Mouse (Mus musculus) hindbrain, embryonic 15.5 days (tissue): ENCODE measurements around the gene Pianp. TPM values are rescaled to one million over a fixed set of nuclear protein-coding genes. Genes with fewer than 3 reads are reported as not detected.

Source experiments
- ATAC-seq: fragments of 200-750 bp; cut with Nextera tagmentation; 2 replicates; pipeline ENCODE4 v1.8.0; 2017; ENCODE audit warnings: low read depth, moderate number of reproducible peaks, moderate TSS enrichment; ENCODE audit not compliant: low FRiP score
- H3K27ac ChIP-seq: fragments of 300-500 bp; sonication (generic); replicated peaks from 2 replicates; pipeline ENCODE4 v1.5.1; 2015; ENCODE audit warnings: mild to moderate bottlenecking, inconsistent platforms
- H3K27me3 ChIP-seq: fragments of 300-500 bp; sonication (generic); 2 replicates; pipeline ENCODE4 v1.6.1; 2015; ENCODE audit warnings: control low read depth, inconsistent platforms
- H3K36me3 ChIP-seq: fragments of 300-500 bp; sonication (generic); 2 replicates; pipeline ENCODE4 v1.6.1; 2015; ENCODE audit warnings: control low read depth, inconsistent platforms
- H3K4me1 ChIP-seq: fragments of 300-500 bp; sonication (generic); replicated peaks from 2 replicates; pipeline ENCODE4 v1.6.1; 2015; ENCODE audit warnings: control low read depth, inconsistent platforms
- H3K4me2 ChIP-seq: fragments of 300-500 bp; sonication (generic); 2 replicates; pipeline ENCODE4 v1.6.1; 2015; ENCODE audit warnings: moderate library complexity, mild to moderate bottlenecking, inconsistent platforms
- H3K4me3 ChIP-seq: fragments of 300-500 bp; sonication (generic); 2 replicates; pipeline ENCODE4 v1.5.1; 2015; ENCODE audit warnings: mild to moderate bottlenecking, inconsistent platforms
- H3K9ac ChIP-seq: fragments of 300-500 bp; sonication (generic); 2 replicates; pipeline ENCODE4 v1.6.1; 2015; ENCODE audit warnings: inconsistent platforms
- H3K9me3 ChIP-seq: fragments of 300-500 bp; sonication (generic); 2 replicates; pipeline ENCODE4 v1.6.1; 2016; ENCODE audit warnings: control low read depth, inconsistent platforms
- WGBS: fragments of 180-500 bp; shearing (Covaris S2); methylation state at CpG from one replicate; pipeline ENCODE4 v1.1.7; 2015; 5-methylcytosine and 5-hydroxymethylcytosine counted together
- polyA plus RNA-seq: library from polyadenylated mRNA; unstranded; fragments of >200 nt; fragmentation: Nextera tagmentation; extraction: Ambion mirVana; gene quantifications from 2 replicates; pipeline ENCODE4 v1.2.1, GENCODE M21; 2015

Pianp gene
- polyA plus RNA-seq, 1 experiment from 2014 or later, result 73.5 TPM

DNA sequence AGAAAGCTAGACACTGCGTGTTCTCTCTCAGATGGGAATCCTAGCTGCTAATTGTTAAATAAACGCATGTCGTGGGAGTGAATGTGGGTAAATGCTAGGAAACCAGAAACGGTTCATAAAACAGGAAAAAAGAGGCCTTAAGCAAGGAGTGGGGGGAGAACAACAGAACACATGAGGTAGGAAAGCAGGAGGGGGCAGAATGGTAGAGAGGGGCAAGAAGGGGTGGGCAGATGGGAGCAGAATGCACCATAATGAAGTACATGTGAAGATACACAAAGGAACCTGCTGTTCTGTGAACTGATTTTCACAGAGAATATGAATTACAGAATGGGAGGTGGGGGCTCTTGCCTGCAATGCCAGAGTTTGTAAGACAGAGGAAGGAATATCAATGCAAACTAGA lies 4.3 kb upstream of the Pianp start:
- Histone ChIP-seq H3K27me3 (0 out of 2 replicates have a peak, but pooled peaks cover 5% of the 10 kb centered on the region), H3K9ac (no peak overlapping the region), H3K4me2 (no peak overlapping the region), H3K4me1 (peaks cover 4% of the 10 kb centered on the region; the same call in 1 of the 2 replicates), H3K4me3 (no peak overlapping the region), H3K36me3 (no peaks in the 10 kb centered on the region), H3K9me3 (no peaks in the 10 kb centered on the region), H3K27ac (no peak overlapping the region)
- no peak for ATAC-seq
- WGBS, result 75% methylated on average over 4 of the region's 4 CpGs

- 0 out of 2 replicates have a peak, but pooled peaks cover 5% of the 10 kb centered on the region for H3K27me3 ChIP-seq
- no peaks in the 10 kb centered on the region for H3K36me3 ChIP-seq
- ATAC-seq, result no peak
- peaks cover 14% of the 10 kb centered on the region for H3K4me1 ChIP-seq
- no peak overlapping the region for H3K4me3 ChIP-seq
- H3K9me3 ChIP-seq, result no peaks in the 10 kb centered on the region
- no peak overlapping the region for H3K4me2 ChIP-seq
- H3K9ac ChIP-seq, result no peak overlapping the region
- H3K27ac ChIP-seq, result no peak overlapping the region
- WGBS, result 83% methylated on average over 9 of the region's 9 CpGs
These were observed 3.1 kb upstream of the Pianp start for GRCm38 (mm10) chr6:124993365-124993764.

DNA sequence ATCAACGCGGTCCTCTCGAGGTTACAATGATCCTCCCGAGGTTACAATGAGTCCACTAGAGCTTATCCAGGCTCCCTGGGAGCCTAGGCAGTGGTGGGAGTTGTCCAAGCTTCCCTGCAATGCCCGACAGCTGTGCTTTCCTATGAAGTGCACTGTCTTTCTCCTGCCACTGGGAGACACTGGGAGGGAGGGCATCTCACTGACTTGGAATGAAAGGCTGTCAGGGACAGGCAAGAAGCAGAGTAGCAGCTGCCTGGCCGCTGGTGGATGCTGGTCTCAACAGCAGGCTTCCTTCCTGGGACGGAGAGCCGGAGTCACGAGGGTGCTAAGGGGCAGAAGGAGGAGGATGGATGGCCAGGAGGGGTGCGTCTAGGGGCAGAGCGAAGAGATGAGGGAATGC lies 2.6 kb upstream of the Pianp start:
- ATAC-seq, result no peak
- 10% methylated on average over 11 of the region's 11 CpGs for WGBS
- Histone ChIP-seq H3K27ac (no peak overlapping the region; the same call in 1 of the 2 replicates), H3K27me3 (peaks cover 10% of the 10 kb centered on the region; the same call in 1 of the 2 replicates), H3K9me3 (no peaks in the 10 kb centered on the region), H3K9ac (0 out of 2 replicates have a peak overlapping the region, but pooled peaks have one; percentile 36), H3K4me2 (peak overlapping the region; percentile 42), H3K36me3 (no peaks in the 10 kb centered on the region), H3K4me3 (peak overlapping the region; percentile 14), H3K4me1 (peaks cover 19% of the 10 kb centered on the region)

GRCm38 (mm10) chr6:124995246-124995645 lies 1.2 kb upstream of the Pianp start:
- Histone ChIP-seq H3K36me3 (peaks cover 6% of the 10 kb centered on the region; the same call in 1 of the 2 replicates), H3K9ac (no peak overlapping the region), H3K9me3 (no peaks in the 10 kb centered on the region), H3K4me2 (no peak overlapping the region), H3K4me1 (peaks cover 27% of the 10 kb centered on the region), H3K27me3 (peaks cover 19% of the 10 kb centered on the region), H3K4me3 (no peak overlapping the region), H3K27ac (no peak overlapping the region)
- ATAC-seq, result no peak
- 81% methylated on average over 7 of the region's 7 CpGs for WGBS

DNA sequence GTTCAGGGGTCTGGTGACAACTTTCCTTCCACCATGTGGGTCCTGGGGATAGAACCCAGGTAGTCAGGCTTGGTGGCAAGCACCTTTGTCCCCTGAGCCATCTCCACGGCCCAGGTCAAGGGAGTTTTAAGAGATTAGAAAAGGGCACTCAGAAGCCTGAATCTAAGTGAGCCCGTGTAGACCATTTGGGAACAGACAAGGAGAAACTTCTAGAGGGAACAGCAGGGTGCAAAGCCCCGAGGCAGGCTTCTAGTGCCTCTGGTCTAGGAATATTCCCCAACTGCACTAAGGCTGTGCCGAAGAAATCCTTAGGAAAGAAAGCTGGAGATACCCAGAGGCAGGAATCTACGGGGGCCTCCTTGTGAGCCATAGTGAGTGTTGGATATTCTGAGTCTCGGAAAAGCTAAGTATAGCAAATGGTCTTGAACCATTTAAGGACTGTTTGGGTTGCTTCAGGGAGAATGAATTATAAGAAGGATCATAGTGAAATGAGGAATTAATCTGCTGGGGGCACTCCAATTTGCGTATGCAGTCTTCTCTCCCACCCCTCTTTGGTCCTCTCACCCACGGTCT lies 577 bp upstream of the Pianp start:
- peak overlapping the region; percentile 89 for H3K27ac ChIP-seq
- WGBS, result 40% methylated on average over 8 of the region's 8 CpGs
- peak overlapping the region; percentile 95 for H3K9ac ChIP-seq
- no peak for ATAC-seq
- H3K36me3 ChIP-seq, result peaks cover 12% of the 10 kb centered on the region
- H3K27me3 ChIP-seq, result peaks cover 24% of the 10 kb centered on the region
- H3K9me3 ChIP-seq, result no peaks in the 10 kb centered on the region
- H3K4me3 ChIP-seq, result peak overlapping the region; percentile 61
- H3K4me2 ChIP-seq, result peak overlapping the region; percentile 85
- peaks cover 27% of the 10 kb centered on the region for H3K4me1 ChIP-seq

DNA sequence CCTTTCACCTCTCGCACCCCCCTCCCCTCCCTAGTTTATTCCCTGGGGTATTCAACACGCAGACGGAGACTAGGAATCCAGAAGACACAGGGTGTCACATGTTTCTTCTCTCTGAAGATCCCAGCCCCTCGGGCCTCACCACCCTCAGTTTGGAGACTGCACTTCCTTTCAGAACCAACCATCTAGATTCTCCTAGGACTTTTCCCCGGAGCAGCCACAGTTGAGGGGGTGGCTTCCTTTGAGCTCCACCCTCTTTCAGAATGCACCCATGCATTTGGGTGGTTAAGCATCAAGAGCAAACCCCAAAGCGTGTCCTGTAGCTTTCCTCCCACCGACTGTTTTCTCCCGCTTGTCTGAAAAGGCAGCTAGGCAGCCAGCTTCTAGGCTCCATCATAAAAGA lies 1.6 kb downstream of the Pianp start:
- ATAC-seq, result no peak
- Histone ChIP-seq H3K27ac (peak overlapping the region; percentile 89; the same call in 1 of the 2 replicates), H3K9me3 (no peaks in the 10 kb centered on the region), H3K27me3 (peaks cover 21% of the 10 kb centered on the region), H3K4me3 (peak overlapping the region; percentile 61), H3K9ac (peak overlapping the region; percentile 95), H3K4me2 (peak overlapping the region; percentile 85), H3K36me3 (peaks cover 19% of the 10 kb centered on the region), H3K4me1 (peaks cover 27% of the 10 kb centered on the region)
- WGBS, result 10% methylated on average over 8 of the region's 8 CpGs

DNA sequence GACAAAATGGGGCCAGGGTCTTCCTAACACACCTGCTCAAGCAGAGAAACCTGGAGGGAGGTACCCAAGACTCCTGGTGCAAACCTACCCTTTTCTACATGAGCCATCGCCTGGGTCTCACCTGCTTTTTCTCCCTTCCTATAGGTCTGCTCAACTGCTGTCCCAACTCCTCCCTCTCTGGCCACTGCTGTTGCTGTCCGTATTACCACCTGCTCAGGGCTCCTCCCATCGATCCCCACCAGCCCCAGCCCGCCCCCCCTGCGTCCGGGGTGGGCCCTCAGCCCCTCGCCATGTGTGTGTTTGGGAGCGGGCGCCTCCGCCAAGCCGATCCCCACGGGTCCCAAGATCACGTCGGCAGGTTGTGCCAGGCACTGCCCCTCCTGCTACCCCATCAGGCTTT lies 2.6 kb downstream of the Pianp start:
- Histone ChIP-seq H3K9me3 (no peaks in the 10 kb centered on the region), H3K27me3 (peaks cover 21% of the 10 kb centered on the region), H3K36me3 (peaks cover 19% of the 10 kb centered on the region), H3K9ac (no peak overlapping the region), H3K4me3 (peak overlapping the region; percentile 61; the same call in 1 of the 2 replicates), H3K27ac (no peak overlapping the region), H3K4me2 (peak overlapping the region; percentile 85; the same call in 1 of the 2 replicates), H3K4me1 (peaks cover 23% of the 10 kb centered on the region)
- no peak for ATAC-seq
- WGBS, result 35% methylated on average over 14 of the region's 14 CpGs

DNA sequence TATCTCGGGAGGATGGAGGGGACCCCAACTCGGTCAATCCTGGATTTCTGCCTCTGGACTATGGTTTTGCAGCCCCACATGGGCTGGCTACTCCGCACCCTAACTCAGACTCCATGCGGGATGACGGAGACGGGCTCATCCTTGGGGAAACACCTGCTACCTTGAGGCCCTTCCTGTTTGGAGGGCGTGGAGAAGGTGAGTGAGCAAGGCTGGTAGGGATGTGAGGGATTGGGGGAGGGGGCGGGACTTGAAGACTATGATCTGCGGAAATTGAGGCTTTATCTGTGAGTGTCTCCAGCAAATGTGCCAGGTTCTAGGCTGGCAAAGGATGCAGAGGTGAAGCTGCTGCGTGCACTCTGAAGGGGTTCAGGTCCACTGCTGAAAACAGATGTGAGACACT lies 3.1 kb downstream of the Pianp start:
- Histone ChIP-seq H3K4me2 (no peak overlapping the region), H3K4me3 (no peak overlapping the region), H3K9ac (no peak overlapping the region), H3K9me3 (no peaks in the 10 kb centered on the region), H3K36me3 (peaks cover 19% of the 10 kb centered on the region), H3K4me1 (peaks cover 23% of the 10 kb centered on the region), H3K27me3 (peaks cover 21% of the 10 kb centered on the region), H3K27ac (no peak overlapping the region)
- no peak for ATAC-seq
- WGBS, result 41% methylated on average over 10 of the region's 10 CpGs

- no peak overlapping the region for H3K4me2 ChIP-seq
- no peak overlapping the region for H3K27ac ChIP-seq
- ATAC-seq, result no peak
- peaks cover 18% of the 10 kb centered on the region for H3K27me3 ChIP-seq
- no peaks in the 10 kb centered on the region for H3K9me3 ChIP-seq
- H3K4me3 ChIP-seq, result no peak overlapping the region
- peaks cover 19% of the 10 kb centered on the region for H3K36me3 ChIP-seq
- peaks cover 17% of the 10 kb centered on the region for H3K4me1 ChIP-seq
- 40% methylated on average over 3 of the region's 3 CpGs for WGBS
- H3K9ac ChIP-seq, result no peak overlapping the region
These were observed 7.2 kb downstream of the Pianp start for GRCm38 (mm10) chr6:125003706-125004105.

DNA sequence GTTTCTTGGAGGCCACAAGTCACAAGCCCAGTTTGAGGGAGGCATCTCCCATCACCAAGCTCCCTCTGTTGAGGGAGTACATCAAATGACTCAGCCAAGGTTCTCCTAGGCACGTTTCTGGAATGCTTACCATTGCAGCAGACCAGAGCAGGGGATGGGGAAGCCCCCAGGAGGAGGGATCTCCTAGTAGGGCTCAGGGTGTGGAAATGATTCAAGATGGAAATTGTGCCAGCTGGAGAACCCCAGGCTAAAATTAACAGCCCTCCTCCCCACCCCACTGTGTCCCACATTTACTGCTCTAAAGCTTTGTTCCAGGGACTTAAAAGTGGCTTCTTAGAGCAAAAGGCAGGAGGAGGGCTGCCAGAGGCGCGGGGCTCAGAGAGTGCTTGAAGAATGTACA lies 8.6 kb downstream of the Pianp start:
- ATAC-seq, result no peak
- no peak overlapping the region for H3K27ac ChIP-seq
- no peaks in the 10 kb centered on the region for H3K9me3 ChIP-seq
- H3K36me3 ChIP-seq, result peaks cover 13% of the 10 kb centered on the region
- H3K4me2 ChIP-seq, result no peak overlapping the region
- no peak overlapping the region for H3K4me3 ChIP-seq
- H3K27me3 ChIP-seq, result peaks cover 7% of the 10 kb centered on the region; the same call in 1 of the 2 replicates
- peaks cover 11% of the 10 kb centered on the region for H3K4me1 ChIP-seq
- WGBS, result 37% methylated on average over 3 of the region's 3 CpGs
- H3K9ac ChIP-seq, result no peak overlapping the region

DNA sequence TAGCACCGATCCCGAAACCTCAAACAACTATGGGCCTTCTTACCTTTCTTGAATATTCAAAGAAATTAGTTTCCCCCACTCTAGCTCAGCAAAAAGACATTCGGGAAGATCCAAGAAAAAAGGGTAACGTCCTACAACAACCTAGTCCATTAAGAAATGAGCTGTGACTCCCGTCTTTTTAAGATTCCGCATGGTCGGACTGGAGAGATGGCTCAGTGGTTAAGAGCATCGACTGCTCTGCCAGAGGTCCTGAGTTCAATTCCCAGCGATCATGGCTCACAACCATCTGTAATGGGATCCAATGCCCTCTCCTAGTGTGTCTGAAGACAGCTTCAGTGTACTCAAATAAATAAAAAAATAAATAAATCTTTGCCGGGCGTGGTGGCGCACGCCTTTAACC lies 11.6 kb downstream of the Pianp start:
- peak; percentile 0; the same call in 1 of the 2 replicates for ATAC-seq
- Histone ChIP-seq H3K4me3 (peak overlapping the region; percentile 74), H3K27me3 (no peaks in the 10 kb centered on the region), H3K36me3 (peaks cover 17% of the 10 kb centered on the region; the same call in 1 of the 2 replicates), H3K4me1 (peaks cover 40% of the 10 kb centered on the region), H3K4me2 (peak overlapping the region; percentile 60), H3K9ac (peak overlapping the region; percentile 38), H3K9me3 (no peaks in the 10 kb centered on the region), H3K27ac (peak overlapping the region; percentile 98)
- WGBS, result 42% methylated on average over 13 of the region's 13 CpGs

- H3K27me3 ChIP-seq, result no peaks in the 10 kb centered on the region
- peak; percentile 98 for ATAC-seq
- H3K4me1 ChIP-seq, result peaks cover 44% of the 10 kb centered on the region
- under 1% methylated on average over 29 of the region's 34 CpGs for WGBS
- peak overlapping the region; percentile 98 for H3K27ac ChIP-seq
- peak overlapping the region; percentile 78 for H3K9ac ChIP-seq
- H3K36me3 ChIP-seq, result peaks cover 21% of the 10 kb centered on the region; the same call in 1 of the 2 replicates
- no peaks in the 10 kb centered on the region for H3K9me3 ChIP-seq
- peak overlapping the region; percentile 74 for H3K4me3 ChIP-seq
- peak overlapping the region; percentile 94 for H3K4me2 ChIP-seq
These were observed 12.2 kb downstream of the Pianp start for GRCm38 (mm10) chr6:125008586-125009128.

DNA sequence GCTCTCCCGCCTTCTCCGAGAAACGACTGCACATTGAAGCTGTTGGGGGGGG lies 12.5 kb downstream of the Pianp start, which contains the start of gene Zfp384:
Gene Zfp384, plus strand, starts transcription at position 17 of the 52 bp plus-strand sequence.
- Histone ChIP-seq H3K9me3 (no peaks in the 10 kb centered on the region), H3K36me3 (peaks cover 24% of the 10 kb centered on the region; the same call in 1 of the 2 replicates), H3K4me3 (peak within 1 kb of the TSS; percentile 74), H3K27ac (peak within 1 kb of the TSS; percentile 98), H3K27me3 (no peaks in the 10 kb centered on the region), H3K4me2 (peak within 1 kb of the TSS; percentile 94), H3K4me1 (peaks cover 46% of the 10 kb centered on the region), H3K9ac (peak within 1 kb of the TSS; percentile 78)
- 0% methylated on average over 2 of the region's 3 CpGs for WGBS
- ATAC-seq, result no peak
